Mouse (Mus musculus): Measurements from ENCODE around the gene Lin52.

DNA sequence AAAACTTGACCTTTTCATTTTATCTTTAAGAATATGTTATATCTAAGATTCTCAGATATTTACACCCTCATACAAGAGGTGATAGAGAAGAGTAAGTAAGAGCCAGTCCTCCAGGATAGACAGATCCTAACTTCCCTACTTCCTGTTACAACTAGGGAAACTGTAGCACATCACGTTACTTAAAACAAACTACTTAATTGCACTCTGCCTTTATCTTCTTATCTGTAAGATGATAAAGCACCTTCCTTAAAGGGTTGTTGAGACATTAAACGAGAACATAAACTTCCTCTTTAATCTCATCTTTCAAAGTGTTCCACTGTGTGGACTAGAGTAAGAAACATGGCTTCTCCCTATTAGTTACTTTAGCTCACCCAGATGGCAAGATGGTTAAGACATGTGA lies 12.5 kb upstream of the Lin52 start:
- no peak for TF ChIP-seq GATA1 (IDR thresholded peaks at IDR 0.05; ENCODE audit: borderline replicate concordance, low read length)
- TF ChIP-seq FLI1 (IDR thresholded peaks at IDR 0.05; ENCODE audit: low read length), result no peak
